Mouse (Mus musculus) kidney, adult 2 months (tissue): Measurements from ENCODE around the gene Lrrc23.

Experiments used
- CTCF ChIP-seq: fragments of 200-500 bp; conservative IDR thresholded peaks from 2 replicates; pipeline ENCODE4 v1.5.1; 2011; ENCODE audit warnings: low read depth, mild to moderate bottlenecking, control low read depth, low read length, moderate library complexity, mixed read lengths; ENCODE audit not compliant: insufficient read depth, insufficient read length
- POLR2A ChIP-seq: fragments of 200-500 bp; IDR thresholded peaks from one replicate; pipeline ENCODE4 v1.6.1; 2011; ENCODE audit warnings: low read depth, low read length, control low read depth

DNA sequence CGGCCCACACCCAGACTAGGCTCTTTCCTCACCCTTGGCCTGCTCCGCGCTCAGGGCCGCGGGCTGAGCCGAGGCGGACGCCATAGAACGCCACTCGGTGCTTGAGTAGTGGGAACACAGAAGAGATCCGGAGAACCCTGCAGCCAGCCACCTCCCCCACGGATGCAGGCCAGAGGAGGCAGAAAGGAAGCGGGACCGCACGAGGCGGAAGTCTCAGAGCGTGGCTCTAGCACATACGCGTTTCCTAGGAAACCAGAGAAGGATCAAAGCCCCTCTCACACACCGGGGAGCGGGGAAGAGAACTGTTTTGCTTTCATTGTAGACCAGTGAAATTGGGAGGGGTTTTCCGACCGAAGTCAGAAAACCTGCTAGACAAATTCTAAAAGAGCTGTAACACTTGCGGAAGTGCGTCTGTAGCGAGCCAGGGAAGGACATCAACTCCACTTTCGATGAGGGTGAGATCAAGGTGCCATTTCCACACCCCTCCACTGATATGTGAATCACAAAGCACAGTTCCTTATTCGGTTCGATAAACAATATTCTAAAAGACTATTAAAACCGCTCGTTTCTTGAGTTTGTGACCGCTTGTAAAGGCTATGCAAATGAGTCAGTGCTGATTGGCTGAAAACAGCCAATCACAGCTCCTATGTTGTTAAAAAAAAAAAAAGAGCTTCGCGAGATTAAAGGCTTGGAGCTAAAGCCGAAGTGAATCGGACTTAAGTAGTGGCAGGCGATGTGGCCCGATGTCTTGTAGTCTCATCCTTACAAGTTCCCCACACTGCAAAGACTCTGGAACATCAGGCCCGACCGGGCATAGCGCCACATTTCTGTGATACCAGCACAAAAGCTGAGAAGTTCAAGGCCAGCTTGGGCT, 38.4 kb downstream of the Lrrc23 start, which contains the start of gene Grcc10:
- no peak for TF ChIP-seq CTCF
- peak; percentile 17 for TF ChIP-seq POLR2A
